Mouse (Mus musculus) embryonic facial prominence, embryonic 10.5 days (tissue): ENCODE data around the gene Dcst2. TPM values are rescaled to one million over a fixed set of nuclear protein-coding genes. Genes with fewer than 3 reads are reported as not detected.

ENCODE experiments used
- DNase-seq: peaks from one replicate; pipeline ENCODE4 v3.0.0-alpha.2; 2017; ENCODE audit warnings: low spot score
- H3K27ac ChIP-seq: fragments of 300-500 bp; sonication (generic); replicated peaks from 2 replicates; pipeline ENCODE4 v1.5.1; 2016; ENCODE audit warnings: mild to moderate bottlenecking
- H3K27me3 ChIP-seq: fragments of 300-500 bp; sonication (generic); replicated peaks from 2 replicates; pipeline ENCODE4 v1.6.1; 2016; ENCODE audit warnings: low read depth, mild to moderate bottlenecking; ENCODE audit not compliant: poor library complexity, severe bottlenecking
- H3K36me3 ChIP-seq: fragments of 300-500 bp; sonication (generic); replicated peaks from 2 replicates; pipeline ENCODE4 v1.6.1; 2016; ENCODE audit warnings: mild to moderate bottlenecking, moderate library complexity
- H3K4me1 ChIP-seq: fragments of 300-500 bp; sonication (generic); 2 replicates; pipeline ENCODE4 v1.6.1; 2016
- H3K4me3 ChIP-seq: fragments of 300-500 bp; sonication (generic); 2 replicates; pipeline ENCODE4 v1.5.1; 2016; ENCODE audit warnings: mild to moderate bottlenecking, moderate library complexity
- H3K9me3 ChIP-seq: fragments of 300-500 bp; sonication (generic); 2 replicates; pipeline ENCODE4 v1.6.1; 2016; ENCODE audit warnings: mild to moderate bottlenecking
- WGBS: fragments of 180-500 bp; shearing (Covaris S2); methylation state at CpG from one replicate; pipeline ENCODE4 v1.1.7; 2016; 5-methylcytosine and 5-hydroxymethylcytosine counted together
- polyA plus RNA-seq: library from polyadenylated mRNA; unstranded; fragments of >200 nt; fragmentation: Nextera tagmentation; extraction: Ambion mirVana; gene quantifications from 2 replicates; pipeline ENCODE4 v1.2.1, GENCODE M21; 2016

Dcst2 gene
- polyA plus RNA-seq, 1 experiment from 2014 or later = 0.09 TPM

GRCm38 (mm10) chr3:89425141-89425525 is 63.4 kb downstream of the Dcst2 start:
- Histone ChIP-seq H3K9me3 (no peaks in the 10 kb centered on the region), H3K4me1 (peaks cover 48% of the 10 kb centered on the region), H3K27me3 (no peaks in the 10 kb centered on the region), H3K27ac (no peak overlapping the region), H3K36me3 (peaks cover 59% of the 10 kb centered on the region), H3K4me3 (no peak overlapping the region)
- no peak for DNase-seq
- 88% methylated on average over 5 of the region's 5 CpGs for WGBS

DNA sequence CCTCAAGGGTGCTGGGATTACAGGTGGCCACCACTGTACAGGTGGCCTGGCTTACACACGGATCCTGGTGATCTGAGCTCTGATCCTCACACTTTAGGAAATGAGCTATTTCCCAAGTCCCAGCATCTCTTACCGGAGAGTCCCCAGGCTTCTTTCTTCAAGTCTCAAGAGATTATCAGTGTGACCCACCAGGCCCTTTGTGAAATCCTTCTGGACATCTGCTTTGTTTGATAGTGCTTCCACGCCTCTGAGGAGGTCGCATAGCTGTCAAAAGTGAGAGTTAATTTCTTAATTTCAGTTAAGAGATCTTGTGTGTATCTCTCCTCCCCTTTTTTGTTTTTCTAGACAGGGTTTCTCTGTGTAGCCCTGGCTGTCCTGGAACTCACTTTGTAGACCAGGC is 64.1 kb downstream of the Dcst2 start:
- H3K36me3 ChIP-seq = peaks cover 59% of the 10 kb centered on the region
- H3K27ac ChIP-seq = no peak overlapping the region
- WGBS = 89% methylated on average over 4 of the region's 4 CpGs
- DNase-seq = no peak
- H3K4me1 ChIP-seq = peaks cover 49% of the 10 kb centered on the region
- H3K4me3 ChIP-seq = no peak overlapping the region
- H3K9me3 ChIP-seq = no peaks in the 10 kb centered on the region
- H3K27me3 ChIP-seq = no peaks in the 10 kb centered on the region

Other genes starting within 250 kb of the Dcst2 start
- 2.8 and 3.2 TPM in 2 replicates for gene Pklr, start 225.8 kb upstream of the Dcst2 start, polyA plus RNA-seq
- gene Hcn3, start 201.8 kb upstream of the Dcst2 start, polyA plus RNA-seq = 3.5 and 3.6 TPM in 2 replicates
- gene Clk2, start 197.2 kb upstream of the Dcst2 start, polyA plus RNA-seq = 33.6 and 36.2 TPM in 2 replicates
- gene Scamp3, start 184.5 kb upstream of the Dcst2 start, polyA plus RNA-seq = 108 and 117 TPM in 2 replicates
- gene Fam189b, start 178.8 kb upstream of the Dcst2 start, polyA plus RNA-seq = 29.0 and 30.8 TPM in 2 replicates
- 33.8 and 33.9 TPM in 2 replicates for gene Gba, start 159.0 kb upstream of the Dcst2 start, polyA plus RNA-seq
- 42.0 and 43.3 TPM in 2 replicates for gene Thbs3, start 146.8 kb upstream of the Dcst2 start, polyA plus RNA-seq
- 248 and 258 TPM in 2 replicates for gene Mtx1, start 134.9 kb upstream of the Dcst2 start, polyA plus RNA-seq
- 0.15 and 0.81 TPM in 2 replicates for gene Muc1, start 132.9 kb upstream of the Dcst2 start, polyA plus RNA-seq
- 244 and 262 TPM in 2 replicates for gene Krtcap2, start 116.0 kb upstream of the Dcst2 start, polyA plus RNA-seq
- gene Trim46, start 115.7 kb upstream of the Dcst2 start, polyA plus RNA-seq = 4.0 and 4.7 TPM in 2 replicates
- gene Dpm3, start 102.6 kb upstream of the Dcst2 start, polyA plus RNA-seq = 74.1 and 84.1 TPM in 2 replicates
- 27.2 and 34.2 TPM in 2 replicates for gene Slc50a1, start 91.4 kb upstream of the Dcst2 start, polyA plus RNA-seq
- 26.7 and 27.2 TPM in 2 replicates for gene Efna1, start 80.8 kb upstream of the Dcst2 start, polyA plus RNA-seq
- 4.5 and 6.8 TPM in 2 replicates for gene Efna3, start 39.0 kb upstream of the Dcst2 start, polyA plus RNA-seq
- gene Efna4, start 23.9 kb upstream of the Dcst2 start, polyA plus RNA-seq = 37.3 and 40.8 TPM in 2 replicates
- 30.5 and 34.2 TPM in 2 replicates for gene Adam15, start 12.0 kb upstream of the Dcst2 start, polyA plus RNA-seq
- 0.20 and 0.47 TPM in 2 replicates for gene Dcst1, start 3.3 kb downstream of the Dcst2 start, polyA plus RNA-seq
- 0.98 and 1.2 TPM in 2 replicates for gene Zbtb7b, start 32.8 kb downstream of the Dcst2 start, polyA plus RNA-seq
- 0.74 TPM in 1 of 2 replicates, not detected in the other for gene Lenep, start 40.8 kb downstream of the Dcst2 start, polyA plus RNA-seq
- gene Flad1, start 49.9 kb downstream of the Dcst2 start, polyA plus RNA-seq = 25.3 and 28.2 TPM in 2 replicates
- gene Cks1b, start 56.4 kb downstream of the Dcst2 start, polyA plus RNA-seq = 786 and 805 TPM in 2 replicates
- gene Shc1, start 56.5 kb downstream of the Dcst2 start, polyA plus RNA-seq = 82.0 and 82.1 TPM in 2 replicates
- gene Pygo2, start 68.2 kb downstream of the Dcst2 start, polyA plus RNA-seq = 47.4 and 48.9 TPM in 2 replicates
- gene Pbxip1, start 74.7 kb downstream of the Dcst2 start, polyA plus RNA-seq = 17.5 and 20.1 TPM in 2 replicates
- 66.4 and 67.6 TPM in 2 replicates for gene Pmvk, start 92.6 kb downstream of the Dcst2 start, polyA plus RNA-seq
- gene Kcnn3, start 158.2 kb downstream of the Dcst2 start, polyA plus RNA-seq = 0.62 and 0.88 TPM in 2 replicates